ENCODE assay signal across 12 mouse cellular contexts in genomic region chr19:24054265-24054664, GRCm38 (mm10). TPM values are rescaled to one million over a fixed set of nuclear protein-coding genes. Genes with fewer than 3 reads are reported as not detected.
DNase-seq lines count a peak whose midpoint lies in the region; ATAC-seq lines count a peak whose summit lies in the region.
"Had no signal": no experiment of that assay in that cellular context is flagged by ENCODE, and none has a peak within 500 bp of the region (broad histone marks: within the 10 kb centered on the region; RNA-seq: fewer than 3 reads in every experiment).

No protein-coding gene starts in this region.

- no peak for ATAC-seq in kidney, embryonic 15.5 days (replicated peaks; ENCODE audit: low FRiP score)
- ATAC-seq in heart, embryonic 11.5 days (replicated peaks; ENCODE audit: insufficient number of reproducible peaks, low FRiP score, low TSS enrichment) = no peak
- ATAC-seq in intestine, embryonic 14.5 days (replicated peaks; ENCODE audit: low FRiP score, low TSS enrichment, low read depth) = peak; percentile 74; the same call in 1 of the 2 replicates
- no peak for ATAC-seq in hindbrain, embryonic 11.5 days (ENCODE audit: low FRiP score)

- no peak overlapping the region for H3K9ac ChIP-seq in kidney, embryonic 15.5 days
- no peak overlapping the region for H3K9ac ChIP-seq in heart, embryonic 11.5 days (ENCODE audit: low read depth, low read length)
- no peak overlapping the region for H3K9ac ChIP-seq in intestine, embryonic 14.5 days (ENCODE audit: low read length)
- no peak overlapping the region for H3K9ac ChIP-seq in hindbrain, embryonic 11.5 days (ENCODE audit: low read depth, low read length)
- H3K9ac ChIP-seq: neural tube, embryonic 13.5 days had no signal

- no peak overlapping the region for H3K27ac ChIP-seq in kidney, embryonic 15.5 days
- H3K27ac ChIP-seq in heart, embryonic 11.5 days (ENCODE audit: low read depth, low read length) = peak overlapping the region; percentile 82
- H3K27ac ChIP-seq in intestine, embryonic 14.5 days (ENCODE audit: low read depth) = peak overlapping the region; percentile 70; the same call in 1 of the 2 replicates
- no peak overlapping the region for H3K27ac ChIP-seq in hindbrain, embryonic 11.5 days (ENCODE audit: low read depth, low read length)
- H3K27ac ChIP-seq: layer of hippocampus, adult 2 months; neural tube, embryonic 13.5 days had no signal

- peaks cover 11% of the 10 kb centered on the region for H3K4me1 ChIP-seq in kidney, embryonic 15.5 days
- peaks cover 24% of the 10 kb centered on the region for H3K4me1 ChIP-seq in heart, embryonic 11.5 days (ENCODE audit: control insufficient read depth, insufficient read depth, low read length)
- H3K4me1 ChIP-seq in intestine, embryonic 14.5 days (replicated peaks; ENCODE audit: control insufficient read depth, insufficient read depth, low read length) = peaks cover 11% of the 10 kb centered on the region
- no peaks in the 10 kb centered on the region for H3K4me1 ChIP-seq in hindbrain, embryonic 11.5 days (replicated peaks; ENCODE audit: control insufficient read depth, insufficient read depth, low read length)

- WGBS in kidney, embryonic 15.5 days = 15% methylated on average over 5 of the region's 5 CpGs
- 81% methylated on average over 5 of the region's 5 CpGs for WGBS in heart, embryonic 11.5 days (ENCODE audit: insufficient replicate concordance)
- WGBS in intestine, embryonic 14.5 days = 34% methylated on average over 5 of the region's 5 CpGs
- 80% methylated on average over 5 of the region's 5 CpGs for WGBS in hindbrain, embryonic 11.5 days

- H3K4me2 ChIP-seq in kidney, embryonic 15.5 days = no peak overlapping the region
- H3K4me2 ChIP-seq in heart, embryonic 11.5 days = no peak overlapping the region
- 0 out of 2 replicates have a peak overlapping the region, but pooled peaks have one; percentile 9 for H3K4me2 ChIP-seq in intestine, embryonic 14.5 days (ENCODE audit: low read length)
- no peak overlapping the region for H3K4me2 ChIP-seq in hindbrain, embryonic 11.5 days (replicated peaks; ENCODE audit: low read depth, low read length)
- H3K4me2 ChIP-seq: neural tube, embryonic 13.5 days had no signal

- 0 out of 2 replicates have a peak, but pooled peaks cover 3% of the 10 kb centered on the region for H3K9me3 ChIP-seq in kidney, embryonic 15.5 days (replicated peaks)
- no peaks in the 10 kb centered on the region for H3K9me3 ChIP-seq in heart, embryonic 11.5 days (replicated peaks; ENCODE audit: control insufficient read depth, low read length)
- no peaks in the 10 kb centered on the region for H3K9me3 ChIP-seq in intestine, embryonic 14.5 days (ENCODE audit: control insufficient read depth, low read length)
- H3K9me3 ChIP-seq in hindbrain, embryonic 11.5 days (ENCODE audit: control insufficient read depth, low read length) = no peaks in the 10 kb centered on the region; the same call in 1 of the 2 replicates

- peak; percentile 7 for DNase-seq in kidney, adult 18-20 months
- peak; percentile 50 for DNase-seq in intestine, embryonic 14.5 days (ENCODE audit: low spot score)
- peak; percentile 44 for DNase-seq in lung, postnatal 10 days
- DNase-seq in layer of hippocampus, adult 9-10 months (ENCODE audit: low spot score) = no peak
- no peak for DNase-seq in cerebellum, postnatal 4 days (ENCODE audit: low spot score in 2 of 2)
- no peak for DNase-seq in hindbrain, embryonic 11.5 days (ENCODE audit: low spot score)
- DNase-seq: midbrain, embryonic 14.5 days; thymus, postnatal 36 days had no signal

- no peaks in the 10 kb centered on the region for H3K27me3 ChIP-seq in kidney, embryonic 15.5 days
- H3K27me3 ChIP-seq in heart, embryonic 11.5 days (ENCODE audit: control insufficient read depth, insufficient read depth, low read length) = no peaks in the 10 kb centered on the region
- H3K27me3 ChIP-seq in intestine, embryonic 14.5 days (replicated peaks; ENCODE audit: control insufficient read depth, insufficient read depth, low read length) = no peaks in the 10 kb centered on the region
- no peaks in the 10 kb centered on the region for H3K27me3 ChIP-seq in hindbrain, embryonic 11.5 days (ENCODE audit: control insufficient read depth, insufficient read depth, low read length)
- H3K27me3 ChIP-seq: neural tube, embryonic 13.5 days had no signal

- no peak overlapping the region for H3K4me3 ChIP-seq in kidney, embryonic 15.5 days (replicated peaks)
- no peak overlapping the region for H3K4me3 ChIP-seq in heart, embryonic 11.5 days (ENCODE audit: low read depth, low read length)
- no peak overlapping the region for H3K4me3 ChIP-seq in intestine, embryonic 14.5 days (ENCODE audit: low read depth, low read length)
- no peak overlapping the region for H3K4me3 ChIP-seq in hindbrain, embryonic 11.5 days (ENCODE audit: low read depth, low read length)
- H3K4me3 ChIP-seq: layer of hippocampus, adult 2 months; neural tube, embryonic 13.5 days had no signal

- no peaks in the 10 kb centered on the region for H3K36me3 ChIP-seq in kidney, embryonic 15.5 days
- no peaks in the 10 kb centered on the region for H3K36me3 ChIP-seq in heart, embryonic 11.5 days (ENCODE audit: control insufficient read depth, insufficient read depth, low read length)
- H3K36me3 ChIP-seq in intestine, embryonic 14.5 days (ENCODE audit: control insufficient read depth, insufficient read depth, low read length) = no peaks in the 10 kb centered on the region
- no peaks in the 10 kb centered on the region for H3K36me3 ChIP-seq in hindbrain, embryonic 11.5 days (ENCODE audit: control insufficient read depth, insufficient read depth, low read length)
- H3K36me3 ChIP-seq: neural tube, embryonic 13.5 days had no signal

RNA-seq across cellular contexts. Expression of gene Fam189a2, which starts 23.4 kb away (rescaled TPM):
- polyA plus RNA-seq in kidney, embryonic 15.5 days (2015; fragmentation: Nextera tagmentation; extraction: Ambion mirVana) = 1.5 and 1.6 TPM in 2 replicates
- 8.3 and 9.3 TPM in 2 replicates for polyA plus RNA-seq in heart, embryonic 11.5 days (2014; fragmentation: Nextera tagmentation; extraction: Ambion mirVana)
- polyA plus RNA-seq in intestine, embryonic 14.5 days (2014; fragmentation: Nextera tagmentation; extraction: Ambion mirVana) = 1.1 and 1.4 TPM in 2 replicates
- 0.77 and 1.7 TPM in 2 replicates for polyA plus RNA-seq in hindbrain, embryonic 11.5 days (2014; fragmentation: Nextera tagmentation; extraction: Ambion mirVana)

Comparison
In these comparisons a context has a peak if more than half of its experiments do, and no peak if none do; other contexts are left out.
1. DNase-seq: peak in kidney, adult 18-20 months (single experiment), intestine, embryonic 14.5 days (single experiment) and lung, postnatal 10 days (single experiment); none in layer of hippocampus, adult 9-10 months (single experiment), cerebellum, postnatal 4 days (0 of 2) and hindbrain, embryonic 11.5 days (single experiment).
2. H3K27ac ChIP-seq: peak in heart, embryonic 11.5 days (single experiment) and intestine, embryonic 14.5 days (single experiment); none in kidney, embryonic 15.5 days (single experiment) and hindbrain, embryonic 11.5 days (single experiment).